Mouse (Mus musculus): ENCODE measurements around the gene Adgrl2. TPM values are rescaled to one million over a fixed set of nuclear protein-coding genes. Genes with fewer than 3 reads are reported as not detected.
A peak's percentile ranks its signal among the peaks of the same experiment; 100 is the strongest.

The Adgrl2 gene
- polyA plus RNA-seq, 1 experiment from 2014 or later = 64.4 TPM

DNA sequence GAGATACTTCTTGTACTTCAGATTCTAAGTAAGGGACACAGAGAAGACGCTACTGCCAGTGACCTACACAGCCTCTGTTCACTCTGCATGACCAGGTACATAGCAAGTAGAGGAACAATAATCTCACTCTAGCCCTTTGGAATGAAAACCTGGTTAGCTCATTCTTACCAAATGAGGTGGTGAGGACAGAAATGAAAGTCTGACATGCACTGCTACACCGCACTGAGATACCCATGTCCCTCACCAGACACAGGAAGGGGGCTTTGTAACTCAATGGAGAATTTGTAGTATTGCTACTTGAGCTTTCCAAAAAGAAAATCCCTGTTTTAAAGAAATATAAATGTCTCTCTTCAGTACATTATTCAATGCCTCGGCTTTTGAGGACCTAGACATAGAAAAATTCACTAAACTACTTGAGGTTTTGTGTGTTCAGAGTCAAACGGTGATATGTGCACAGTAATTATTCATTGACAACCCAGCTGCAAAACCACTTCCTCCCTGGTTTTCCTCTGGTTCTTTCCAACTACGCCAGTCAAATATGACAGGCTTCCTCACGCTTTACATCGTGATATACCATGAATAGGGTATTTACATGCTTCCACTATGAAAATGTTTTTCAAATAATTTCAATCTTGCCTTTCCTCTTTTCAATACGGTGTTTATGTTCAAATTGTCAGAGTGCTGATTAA, 104.2 kb downstream of the Adgrl2 start:
- no peaks in the 10 kb centered on the region for H3K9me3 ChIP-seq
- H3K4me3 ChIP-seq = no peak overlapping the region
- H3K27ac ChIP-seq = no peak overlapping the region
- H3K36me3 ChIP-seq = peaks cover 34% of the 10 kb centered on the region
- no peak for DNase-seq (ENCODE audit: low spot score)
- no peaks in the 10 kb centered on the region for H3K4me1 ChIP-seq (replicated peaks)
- H3K27me3 ChIP-seq (ENCODE audit: insufficient read depth, poor library complexity, severe bottlenecking) = no peaks in the 10 kb centered on the region
- WGBS = 91% methylated on average over 8 of the region's 8 CpGs

DNA sequence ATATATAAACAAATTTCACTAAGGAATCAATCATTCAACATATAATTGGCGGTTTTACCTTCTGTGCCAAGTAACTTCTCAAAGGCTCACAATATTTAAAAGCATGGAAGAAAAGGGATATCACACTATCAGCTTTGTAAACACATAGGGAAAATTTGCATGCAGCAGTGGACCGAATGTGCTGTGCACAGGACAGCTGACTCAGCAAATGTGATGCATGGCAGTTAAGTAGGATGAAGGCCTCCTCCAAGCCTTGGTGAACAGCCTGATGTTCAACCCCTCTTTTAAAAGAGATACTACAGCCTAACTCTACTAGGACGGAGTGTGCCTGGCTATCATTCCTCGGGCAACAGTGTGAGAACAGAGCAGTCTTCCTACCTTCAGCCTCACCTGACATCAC, 105.2 kb downstream of the Adgrl2 start:
- peaks cover 30% of the 10 kb centered on the region for H3K36me3 ChIP-seq
- no peak overlapping the region for H3K4me3 ChIP-seq
- no peaks in the 10 kb centered on the region for H3K4me1 ChIP-seq (replicated peaks)
- DNase-seq (ENCODE audit: low spot score) = no peak
- H3K27me3 ChIP-seq (ENCODE audit: insufficient read depth, poor library complexity, severe bottlenecking) = no peaks in the 10 kb centered on the region
- H3K27ac ChIP-seq = no peak overlapping the region
- H3K9me3 ChIP-seq = no peaks in the 10 kb centered on the region
- 90% methylated on average over 4 of the region's 4 CpGs for WGBS

DNA sequence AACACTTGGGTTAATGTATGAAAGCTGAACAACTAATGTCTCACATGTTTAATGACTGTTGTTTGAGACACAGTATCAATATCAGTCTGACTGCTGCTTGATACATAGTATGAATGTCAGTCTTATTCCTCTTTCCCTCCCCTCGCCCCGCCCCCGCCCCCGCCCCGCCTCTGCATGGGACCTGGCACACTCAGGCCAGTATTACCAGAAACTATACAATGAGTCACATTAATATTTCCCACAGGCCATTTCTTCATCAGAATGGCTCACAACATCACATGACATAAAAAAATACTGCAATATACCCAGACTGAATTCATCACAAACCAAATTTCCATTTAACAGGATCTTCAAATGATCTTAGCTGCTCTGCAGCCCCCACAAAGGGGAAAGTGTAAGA, 108.9 kb downstream of the Adgrl2 start:
- Histone ChIP-seq H3K4me3 (no peak overlapping the region), H3K36me3 (no peaks in the 10 kb centered on the region), H3K4me1 (replicated peaks) (no peaks in the 10 kb centered on the region), H3K27me3 (ENCODE audit: insufficient read depth, poor library complexity, severe bottlenecking) (no peaks in the 10 kb centered on the region), H3K9me3 (no peaks in the 10 kb centered on the region), H3K27ac (no peak overlapping the region)
- DNase-seq (ENCODE audit: low spot score) = no peak
- 94% methylated on average over 5 of the region's 5 CpGs for WGBS

DNA sequence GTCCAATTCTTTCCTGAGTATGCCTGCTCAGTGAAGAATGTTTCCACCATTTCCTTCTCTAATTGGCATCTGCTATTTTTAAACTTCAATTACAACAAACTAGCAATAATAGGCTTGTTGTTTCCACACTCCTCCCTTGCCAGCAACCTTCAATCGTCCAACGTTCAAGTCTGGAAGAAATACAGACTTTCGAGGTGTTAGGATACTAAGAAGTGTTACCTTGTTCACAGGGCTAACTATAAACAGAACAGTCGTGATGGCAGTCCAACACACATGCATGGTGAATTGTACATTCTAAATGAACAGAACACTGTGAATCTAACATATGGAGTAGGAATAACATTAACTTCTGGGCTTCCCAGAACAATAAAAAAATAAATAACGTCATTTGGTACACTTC, 117.8 kb downstream of the Adgrl2 start:
- 90% methylated on average over 5 of the region's 5 CpGs for WGBS
- H3K4me3 ChIP-seq = no peak overlapping the region
- H3K27me3 ChIP-seq (ENCODE audit: insufficient read depth, poor library complexity, severe bottlenecking) = no peaks in the 10 kb centered on the region
- peaks cover 5% of the 10 kb centered on the region for H3K4me1 ChIP-seq (replicated peaks)
- no peak overlapping the region for H3K27ac ChIP-seq
- no peaks in the 10 kb centered on the region for H3K9me3 ChIP-seq
- H3K36me3 ChIP-seq = peaks cover 4% of the 10 kb centered on the region; the same call in 1 of the 2 replicates
- DNase-seq (ENCODE audit: low spot score) = no peak

DNA sequence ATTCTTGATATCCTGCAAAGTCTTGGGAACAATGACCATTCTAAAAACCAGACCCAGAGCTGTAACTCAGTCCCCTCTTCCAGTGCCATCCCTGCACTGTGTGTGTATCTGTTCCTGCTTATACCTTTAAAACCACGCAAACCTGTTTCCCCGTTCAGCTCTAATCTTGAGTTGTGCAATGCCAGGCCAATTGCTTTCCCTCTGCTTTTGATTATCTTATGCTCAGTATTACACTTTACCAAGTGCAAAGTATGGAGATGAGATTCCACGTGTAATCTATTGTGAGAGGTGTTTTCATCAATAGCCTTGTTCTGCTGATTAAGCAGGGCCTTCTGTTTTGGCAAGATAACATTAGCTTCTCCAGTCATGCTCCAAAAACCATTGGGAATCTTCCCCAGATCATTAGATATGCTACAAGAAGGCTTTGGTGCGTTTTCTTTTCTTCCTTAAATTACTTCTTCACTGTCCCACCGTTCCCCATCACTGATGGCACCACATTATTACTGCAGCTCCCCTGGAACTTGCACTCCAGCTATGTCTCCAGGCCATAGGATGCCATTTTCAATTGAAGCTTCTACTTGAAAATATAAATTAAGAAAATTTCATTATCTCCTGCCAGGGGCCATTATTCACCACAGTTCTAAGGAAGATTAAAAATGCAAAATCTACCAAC, 118.4 kb downstream of the Adgrl2 start:
- no peak overlapping the region for H3K27ac ChIP-seq
- H3K4me3 ChIP-seq = no peak overlapping the region
- peaks cover 4% of the 10 kb centered on the region; the same call in 1 of the 2 replicates for H3K36me3 ChIP-seq
- 81% methylated on average over 5 of the region's 5 CpGs for WGBS
- DNase-seq (ENCODE audit: low spot score) = no peak
- peaks cover 6% of the 10 kb centered on the region for H3K4me1 ChIP-seq (replicated peaks)
- no peaks in the 10 kb centered on the region for H3K27me3 ChIP-seq (ENCODE audit: insufficient read depth, poor library complexity, severe bottlenecking)
- no peaks in the 10 kb centered on the region for H3K9me3 ChIP-seq

DNA sequence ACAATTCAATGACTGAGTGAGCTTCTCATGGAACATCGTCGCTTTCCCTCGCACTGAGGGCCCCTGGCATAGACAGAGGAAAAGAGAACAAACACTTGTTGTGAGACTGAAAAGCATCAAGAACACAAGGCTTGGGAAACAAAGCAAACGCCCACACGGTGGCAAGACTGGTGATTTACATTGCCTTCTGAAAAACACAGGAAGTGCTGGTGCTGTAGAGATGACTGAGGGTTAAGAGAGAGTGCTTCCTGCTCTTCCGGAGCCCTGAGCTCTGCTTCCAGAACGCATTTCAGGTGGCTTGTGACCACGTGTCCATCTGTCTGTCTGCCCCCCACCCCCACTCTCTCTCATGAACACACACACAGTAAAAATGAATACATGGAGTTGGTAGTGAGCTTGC, 122.7 kb downstream of the Adgrl2 start:
- H3K36me3 ChIP-seq = peaks cover 36% of the 10 kb centered on the region
- H3K27ac ChIP-seq = no peak overlapping the region; the same call in 1 of the 2 replicates
- no peak overlapping the region for H3K4me3 ChIP-seq
- H3K9me3 ChIP-seq = no peaks in the 10 kb centered on the region
- DNase-seq (ENCODE audit: low spot score) = no peak
- 40% methylated on average over 8 of the region's 8 CpGs for WGBS
- no peaks in the 10 kb centered on the region for H3K27me3 ChIP-seq (ENCODE audit: insufficient read depth, poor library complexity, severe bottlenecking)
- peaks cover 6% of the 10 kb centered on the region for H3K4me1 ChIP-seq (replicated peaks)

DNA sequence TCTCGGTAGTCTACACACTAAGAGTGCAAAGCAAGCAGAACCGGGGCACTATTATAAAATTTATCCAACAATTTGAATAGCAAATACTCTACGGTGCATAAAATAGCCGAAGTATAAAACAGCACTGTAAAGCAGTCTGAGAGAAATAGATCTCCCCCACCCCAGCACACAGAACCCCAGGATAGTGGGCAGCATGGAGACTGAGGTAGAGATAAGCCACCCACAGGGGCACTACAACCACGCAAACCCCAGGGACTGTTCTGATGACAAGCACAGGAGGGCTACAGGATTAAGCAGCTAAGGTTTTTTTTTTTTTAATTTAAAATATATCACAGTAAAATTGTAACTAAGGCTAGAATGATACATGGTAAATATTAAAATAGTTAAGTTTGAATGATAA, 123.7 kb downstream of the Adgrl2 start:
- H3K4me1 ChIP-seq (replicated peaks) = peaks cover 6% of the 10 kb centered on the region
- WGBS = 91% methylated on average over 5 of the region's 5 CpGs
- H3K36me3 ChIP-seq = peaks cover 35% of the 10 kb centered on the region
- no peaks in the 10 kb centered on the region for H3K27me3 ChIP-seq (ENCODE audit: insufficient read depth, poor library complexity, severe bottlenecking)
- DNase-seq (ENCODE audit: low spot score) = no peak
- H3K9me3 ChIP-seq = no peaks in the 10 kb centered on the region
- H3K27ac ChIP-seq = no peak overlapping the region
- H3K4me3 ChIP-seq = no peak overlapping the region

DNA sequence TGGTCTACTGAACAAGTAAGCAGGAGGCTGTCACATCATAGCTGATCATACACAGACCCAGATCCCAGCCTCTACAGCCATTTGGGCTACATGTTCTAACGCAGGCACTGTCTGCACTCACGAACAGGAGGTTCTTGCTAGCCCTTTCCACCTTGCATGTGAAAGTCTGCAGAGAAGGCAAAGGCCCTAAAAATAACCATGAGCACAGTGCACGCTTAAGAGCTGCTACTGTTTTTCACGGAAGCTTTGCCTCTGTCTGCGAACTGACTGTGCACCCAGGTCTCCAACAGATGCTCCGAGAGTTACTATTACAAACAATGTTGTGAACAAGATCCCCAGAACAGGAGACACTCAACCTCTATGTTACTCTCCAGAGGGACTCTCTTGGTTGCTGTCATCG, 124.3 kb downstream of the Adgrl2 start:
- no peak for DNase-seq (ENCODE audit: low spot score)
- H3K27ac ChIP-seq = no peak overlapping the region
- no peaks in the 10 kb centered on the region for H3K9me3 ChIP-seq
- WGBS = 88% methylated on average over 7 of the region's 7 CpGs
- H3K36me3 ChIP-seq = peaks cover 32% of the 10 kb centered on the region
- H3K4me1 ChIP-seq (replicated peaks) = peaks cover 6% of the 10 kb centered on the region
- no peaks in the 10 kb centered on the region for H3K27me3 ChIP-seq (ENCODE audit: insufficient read depth, poor library complexity, severe bottlenecking)
- H3K4me3 ChIP-seq = no peak overlapping the region

DNA sequence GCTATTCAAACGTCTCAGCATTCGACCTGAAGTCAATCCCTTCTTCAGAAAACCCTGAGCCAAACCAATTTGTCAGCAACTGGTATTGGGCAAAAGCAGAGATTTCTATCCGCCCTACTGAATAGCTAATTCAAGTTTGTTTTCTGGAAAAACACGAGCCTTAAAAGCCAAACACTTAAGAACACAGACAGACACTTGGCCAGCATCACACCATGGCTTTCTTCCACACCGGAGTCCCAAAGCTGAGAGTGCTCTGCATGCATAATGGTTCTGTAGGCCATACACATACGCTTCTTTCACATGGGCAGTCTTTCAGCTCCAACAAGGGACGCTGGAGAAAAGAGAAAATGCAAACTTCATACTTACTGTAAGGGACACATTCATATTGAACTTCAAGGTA, 125.1 kb downstream of the Adgrl2 start:
- 84% methylated on average over 7 of the region's 7 CpGs for whole genome bisulfite sequencing
- DNase-seq (ENCODE audit: low spot score) = no peak

DNA sequence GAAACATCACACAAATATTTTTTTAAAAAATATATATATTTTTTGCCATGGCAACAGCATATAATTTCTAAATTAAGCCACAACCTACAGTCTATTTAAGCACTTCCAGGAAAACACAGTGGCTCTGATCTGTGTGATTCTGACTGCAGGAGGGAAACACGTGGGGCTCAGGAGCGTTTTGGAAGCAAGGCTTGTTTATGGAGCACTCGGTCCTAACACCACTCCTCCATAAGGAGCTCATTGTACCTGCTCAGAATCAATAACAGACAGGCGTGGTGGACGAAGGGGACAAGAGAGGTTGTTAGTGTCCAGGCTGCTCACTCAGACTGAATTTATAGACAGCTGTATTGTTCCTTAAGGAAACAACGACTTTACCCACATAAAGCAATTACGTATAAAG, 128.5 kb downstream of the Adgrl2 start:
- peaks cover 61% of the 10 kb centered on the region for H3K36me3 ChIP-seq
- H3K9me3 ChIP-seq = no peaks in the 10 kb centered on the region
- H3K4me1 ChIP-seq (replicated peaks) = no peaks in the 10 kb centered on the region
- DNase-seq (ENCODE audit: low spot score) = no peak
- H3K4me3 ChIP-seq = no peak overlapping the region
- no peaks in the 10 kb centered on the region for H3K27me3 ChIP-seq (ENCODE audit: insufficient read depth, poor library complexity, severe bottlenecking)
- no peak overlapping the region for H3K27ac ChIP-seq
- 73% methylated on average over 7 of the region's 7 CpGs for WGBS

More for the DNA sequence above, 125.1 kb downstream of the Adgrl2 start:
- Histone ChIP-seq H3K9me3 (no peaks in the 10 kb centered on the region), H3K4me1 (replicated peaks) (peaks cover 6% of the 10 kb centered on the region), H3K27ac (no peak overlapping the region), H3K27me3 (ENCODE audit: insufficient read depth, poor library complexity, severe bottlenecking) (no peaks in the 10 kb centered on the region), H3K4me3 (no peak overlapping the region), H3K36me3 (peaks cover 32% of the 10 kb centered on the region)

DNA sequence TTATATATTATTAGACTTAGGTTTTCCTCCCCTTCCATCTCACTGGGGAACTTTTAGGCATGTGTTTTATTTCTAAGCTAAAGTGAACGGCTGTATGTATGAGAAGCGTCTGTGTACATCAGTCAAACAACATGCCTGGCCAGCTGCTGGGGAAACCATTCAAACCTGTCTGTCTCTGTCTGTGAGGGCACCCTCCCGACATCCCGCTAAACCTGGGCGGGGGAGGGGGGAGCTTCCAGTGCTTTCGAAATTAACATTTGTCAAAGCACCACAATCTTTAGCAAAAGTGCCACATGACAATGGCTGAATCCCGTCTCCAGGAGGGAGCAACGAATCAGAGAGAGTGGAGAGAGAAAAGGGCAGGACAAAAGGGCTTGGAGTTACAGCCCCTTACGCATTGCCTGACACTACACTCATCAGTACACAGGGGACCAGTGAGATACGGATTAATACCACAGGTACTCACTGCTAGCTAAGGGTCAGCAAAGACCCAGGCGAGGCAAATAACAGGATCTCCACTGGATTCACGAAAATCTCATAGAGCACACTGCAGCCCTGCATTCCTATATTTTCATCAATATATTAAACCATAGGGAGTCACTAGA, 135.9 kb downstream of the Adgrl2 start:
- Histone ChIP-seq H3K36me3 (peaks cover 54% of the 10 kb centered on the region), H3K27ac (0 out of 2 replicates have a peak overlapping the region, but pooled peaks have one; percentile 23), H3K27me3 (ENCODE audit: insufficient read depth, poor library complexity, severe bottlenecking) (no peaks in the 10 kb centered on the region), H3K9me3 (no peaks in the 10 kb centered on the region), H3K4me3 (peak overlapping the region; percentile 35), H3K4me1 (replicated peaks) (peaks cover 30% of the 10 kb centered on the region)
- WGBS = 20% methylated on average over 12 of the region's 12 CpGs
- DNase-seq (ENCODE audit: low spot score) = peak; percentile 49

DNA sequence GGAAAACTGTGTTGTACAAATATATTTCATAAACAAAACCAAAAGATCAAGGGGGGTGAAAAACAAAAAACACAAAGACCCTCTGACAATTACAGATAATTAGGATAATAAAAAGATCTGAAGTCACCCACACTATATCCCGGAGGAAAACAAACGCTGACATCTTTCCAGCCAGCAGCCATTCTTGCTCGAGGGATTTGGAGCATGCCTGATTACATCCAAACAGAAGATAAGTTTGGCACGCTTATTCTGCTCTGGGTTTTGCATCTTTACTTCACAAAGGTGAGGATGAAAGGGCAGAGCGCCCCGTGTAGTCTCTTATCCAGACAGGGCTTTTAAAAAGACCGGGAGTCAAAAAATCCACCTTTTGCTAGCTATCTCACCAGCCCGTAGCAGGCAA, 137.0 kb downstream of the Adgrl2 start:
- no peaks in the 10 kb centered on the region for H3K9me3 ChIP-seq
- peaks cover 54% of the 10 kb centered on the region for H3K36me3 ChIP-seq
- no peak for DNase-seq (ENCODE audit: low spot score)
- H3K27me3 ChIP-seq (ENCODE audit: insufficient read depth, poor library complexity, severe bottlenecking) = no peaks in the 10 kb centered on the region
- H3K4me3 ChIP-seq = no peak overlapping the region
- H3K4me1 ChIP-seq (replicated peaks) = peaks cover 30% of the 10 kb centered on the region
- whole genome bisulfite sequencing = 23% methylated on average over 8 of the region's 8 CpGs
- peak overlapping the region; percentile 40; the same call in 1 of the 2 replicates for H3K27ac ChIP-seq

DNA sequence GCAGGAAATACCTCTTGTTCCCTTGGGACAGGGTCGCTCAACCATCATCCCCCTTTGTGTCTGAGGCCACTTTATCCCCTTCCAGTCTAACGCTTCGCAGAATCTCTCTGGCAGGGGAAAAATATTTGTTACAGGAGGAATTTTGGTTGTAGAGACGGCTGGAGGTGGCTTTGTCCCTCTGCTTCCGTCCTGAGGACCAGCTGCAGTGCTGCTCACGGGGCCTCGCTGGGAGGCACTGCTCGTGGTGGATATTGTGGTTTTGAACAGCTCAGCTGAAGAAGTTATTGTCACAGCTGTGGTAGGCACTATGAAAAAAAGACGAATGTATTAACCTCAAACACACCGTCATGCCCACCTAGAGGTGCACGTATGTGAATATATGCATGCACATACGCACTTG, 137.8 kb downstream of the Adgrl2 start:
- no peak for DNase-seq (ENCODE audit: low spot score)
- WGBS = 49% methylated on average over 12 of the region's 12 CpGs
- H3K36me3 ChIP-seq = peaks cover 55% of the 10 kb centered on the region
- H3K27ac ChIP-seq = peak overlapping the region; percentile 50; the same call in 1 of the 2 replicates
- H3K9me3 ChIP-seq = no peaks in the 10 kb centered on the region
- H3K4me3 ChIP-seq = no peak overlapping the region
- peaks cover 30% of the 10 kb centered on the region for H3K4me1 ChIP-seq (replicated peaks)
- H3K27me3 ChIP-seq (ENCODE audit: insufficient read depth, poor library complexity, severe bottlenecking) = no peaks in the 10 kb centered on the region
